Mouse (Mus musculus) ES-Bruce4 (cell line): Measurements from ENCODE around the gene Wbp1.

ENCODE experiments used
- CTCF ChIP-seq: IDR thresholded peaks from one replicate; pipeline ENCODE4 v1.8.1; 2011; ENCODE audit warnings: low read depth, low read length
- EP300 ChIP-seq: IDR thresholded peaks from 2 replicates; pipeline ENCODE4 v1.6.1; 2011; ENCODE audit warnings: low read depth, low read length; ENCODE audit not compliant: insufficient read depth
- POLR2A ChIP-seq: IDR thresholded peaks from one replicate; pipeline ENCODE4 v1.8.1; 2011; ENCODE audit warnings: low read length; ENCODE audit not compliant: insufficient read depth

DNA sequence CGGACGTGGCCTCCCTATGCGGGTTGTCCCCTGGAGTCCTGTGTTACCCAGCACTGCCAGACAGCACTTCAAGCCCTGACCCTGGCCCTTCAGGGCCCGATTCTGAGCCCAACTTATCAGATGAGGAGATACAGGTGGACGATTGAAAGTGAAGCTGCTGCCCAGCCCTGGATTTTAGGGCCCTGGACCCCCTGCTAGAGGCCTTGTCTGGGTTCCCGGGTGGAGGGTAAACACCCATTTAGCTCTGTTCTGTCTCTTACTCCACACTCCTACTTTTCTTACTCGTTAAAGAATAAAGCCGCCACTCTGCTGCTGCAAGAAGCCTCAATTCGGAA lies 33.5 kb downstream of the Wbp1 start:
- TF ChIP-seq POLR2A (no peak), CTCF (no peak), EP300 (no peak)
